Mouse (Mus musculus): ENCODE measurements at regions not wholly inside any gene's neighbourhood (a gene's known extent, or its start where the extent isn't known, plus 50 kb on each side); places are given as distances from the start of the nearest gene placed in this dataset.

GRCm38 (mm10) chr10:44846149-44846548 is 220.9 kb upstream of the Prep start:
- H3K9ac ChIP-seq (replicated peaks; ENCODE audit: low read depth, low read length): no peak overlapping the region
- no peaks in the 10 kb centered on the region for H3K4me1 ChIP-seq (ENCODE audit: control insufficient read depth, insufficient read depth)
- H3K27ac ChIP-seq (ENCODE audit: low read depth): no peak overlapping the region
- no peaks in the 10 kb centered on the region for H3K9me3 ChIP-seq (replicated peaks; ENCODE audit: control insufficient read depth, low read length)
- H3K27me3 ChIP-seq (ENCODE audit: control insufficient read depth, insufficient read depth, low read length): no peaks in the 10 kb centered on the region
- no peak overlapping the region for H3K4me3 ChIP-seq (ENCODE audit: low read depth, low read length)
- no peak for TF ChIP-seq EP300 (IDR thresholded peaks at IDR 0.05; ENCODE audit: low read depth)
- no peak for TF ChIP-seq CTCF (IDR thresholded peaks at IDR 0.05; ENCODE audit: low read depth)
- DNase-seq (ENCODE audit: low spot score) (no peak), ATAC-seq (ENCODE audit: insufficient read depth, low read depth) (no peak)
- WGBS: 23% methylated on average over 2 of the region's 2 CpGs
- H3K36me3 ChIP-seq (replicated peaks; ENCODE audit: control insufficient read depth, insufficient read depth, low read length): no peaks in the 10 kb centered on the region
- no peak overlapping the region for H3K4me2 ChIP-seq (ENCODE audit: low read depth, low read length)

GRCm38 (mm10) chr10:44840449-44840848 is 226.6 kb upstream of the Prep start:
- H3K9me3 ChIP-seq (replicated peaks; ENCODE audit: control insufficient read depth, low read length): no peaks in the 10 kb centered on the region
- WGBS: 65% methylated on average over 2 of the region's 2 CpGs
- H3K27ac ChIP-seq (ENCODE audit: low read depth): no peak overlapping the region
- H3K4me2 ChIP-seq (ENCODE audit: low read depth, low read length): no peak overlapping the region
- no peaks in the 10 kb centered on the region for H3K27me3 ChIP-seq (ENCODE audit: control insufficient read depth, insufficient read depth, low read length)
- H3K4me3 ChIP-seq (ENCODE audit: low read depth, low read length): no peak overlapping the region
- DNase-seq (ENCODE audit: low spot score) (no peak), ATAC-seq (ENCODE audit: insufficient read depth, low read depth) (no peak)
- no peak overlapping the region for H3K9ac ChIP-seq (replicated peaks; ENCODE audit: low read depth, low read length)
- no peaks in the 10 kb centered on the region for H3K36me3 ChIP-seq (replicated peaks; ENCODE audit: control insufficient read depth, insufficient read depth, low read length)
- no peak for TF ChIP-seq EP300 (IDR thresholded peaks at IDR 0.05; ENCODE audit: low read depth)
- no peak for TF ChIP-seq CTCF (IDR thresholded peaks at IDR 0.05; ENCODE audit: low read depth)
- H3K4me1 ChIP-seq (ENCODE audit: control insufficient read depth, insufficient read depth): no peaks in the 10 kb centered on the region

GRCm38 (mm10) chr10:44832455-44832854 is 234.5 kb upstream of the Prep start:
- no peaks in the 10 kb centered on the region for H3K9me3 ChIP-seq (replicated peaks; ENCODE audit: control insufficient read depth, low read length)
- H3K27ac ChIP-seq (ENCODE audit: low read depth): no peak overlapping the region
- H3K4me1 ChIP-seq (ENCODE audit: control insufficient read depth, insufficient read depth): no peaks in the 10 kb centered on the region
- H3K27me3 ChIP-seq (ENCODE audit: control insufficient read depth, insufficient read depth, low read length): no peaks in the 10 kb centered on the region
- H3K9ac ChIP-seq (replicated peaks; ENCODE audit: low read depth, low read length): no peak overlapping the region
- no peak for TF ChIP-seq CTCF (IDR thresholded peaks at IDR 0.05; ENCODE audit: low read depth)
- no peak overlapping the region for H3K4me2 ChIP-seq (ENCODE audit: low read depth, low read length)
- ATAC-seq (ENCODE audit: insufficient read depth, low read depth) (no peak), DNase-seq (ENCODE audit: low spot score) (no peak)
- no peak overlapping the region for H3K4me3 ChIP-seq (ENCODE audit: low read depth, low read length)
- 86% methylated on average over 1 of the region's 1 CpGs for WGBS
- no peaks in the 10 kb centered on the region for H3K36me3 ChIP-seq (replicated peaks; ENCODE audit: control insufficient read depth, insufficient read depth, low read length)

- 62% methylated on average over 3 of the region's 3 CpGs for WGBS
- no peak for ATAC-seq (ENCODE audit: insufficient read depth, low read depth)
- Histone ChIP-seq H3K4me2 (ENCODE audit: low read depth, low read length) (no peak overlapping the region), H3K27me3 (ENCODE audit: control insufficient read depth, insufficient read depth, low read length) (no peaks in the 10 kb centered on the region), H3K9me3 (replicated peaks; ENCODE audit: control insufficient read depth, low read length) (no peaks in the 10 kb centered on the region), H3K4me1 (ENCODE audit: control insufficient read depth, insufficient read depth) (no peaks in the 10 kb centered on the region), H3K27ac (ENCODE audit: low read depth) (no peak overlapping the region), H3K9ac (replicated peaks; ENCODE audit: low read depth, low read length) (no peak overlapping the region), H3K4me3 (ENCODE audit: low read depth, low read length) (no peak overlapping the region), H3K36me3 (replicated peaks; ENCODE audit: control insufficient read depth, insufficient read depth, low read length) (no peaks in the 10 kb centered on the region)
- no peak for DNase-seq (ENCODE audit: low spot score)
- no peak for TF ChIP-seq EP300 (IDR thresholded peaks at IDR 0.05; ENCODE audit: low read depth)
- no peak for TF ChIP-seq CTCF (IDR thresholded peaks at IDR 0.05; ENCODE audit: low read depth)
Measured at GRCm38 (mm10) chr10:44826271-44826670, 240.7 kb upstream of the Prep start.

DNA sequence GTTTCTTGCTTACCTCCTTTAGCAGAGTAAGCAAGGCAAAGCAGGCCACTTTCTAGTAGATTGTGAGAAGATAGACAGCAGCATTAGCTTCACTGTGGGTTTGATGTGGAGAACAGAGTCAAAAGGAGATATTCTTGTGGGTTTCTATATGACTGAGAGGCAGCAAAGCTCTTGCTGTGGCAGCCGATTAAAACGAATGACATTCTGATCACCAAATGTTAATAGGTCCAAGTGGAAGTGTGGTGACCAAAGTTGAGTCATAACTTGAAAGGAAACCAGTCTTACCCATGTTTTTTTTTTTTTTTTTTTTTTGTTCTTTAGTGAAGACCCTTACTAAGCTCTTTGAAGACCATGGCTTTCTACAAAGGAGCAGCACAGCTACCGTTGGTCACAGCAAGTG is 245.3 kb upstream of the Prep start:
- no peak for ATAC-seq (ENCODE audit: insufficient read depth, low read depth)
- 88% methylated on average over 3 of the region's 3 CpGs for WGBS
- H3K27ac ChIP-seq (ENCODE audit: low read depth): no peak overlapping the region

GRCm38 (mm10) chr10:44820379-44820778 is 246.6 kb upstream of the Prep start:
- no peaks in the 10 kb centered on the region for H3K27me3 ChIP-seq (ENCODE audit: control insufficient read depth, insufficient read depth, low read length)
- WGBS: 30% methylated on average over 2 of the region's 2 CpGs
- H3K27ac ChIP-seq (ENCODE audit: low read depth): no peak overlapping the region
- ATAC-seq (ENCODE audit: insufficient read depth, low read depth) (no peak), DNase-seq (ENCODE audit: low spot score) (no peak)
- H3K36me3 ChIP-seq (replicated peaks; ENCODE audit: control insufficient read depth, insufficient read depth, low read length): no peaks in the 10 kb centered on the region
- no peak overlapping the region for H3K4me2 ChIP-seq (ENCODE audit: low read depth, low read length)
- H3K9me3 ChIP-seq (replicated peaks; ENCODE audit: control insufficient read depth, low read length): no peaks in the 10 kb centered on the region
- H3K4me3 ChIP-seq (ENCODE audit: low read depth, low read length): no peak overlapping the region
- no peak for TF ChIP-seq CTCF (IDR thresholded peaks at IDR 0.05; ENCODE audit: low read depth)
- no peak for TF ChIP-seq EP300 (IDR thresholded peaks at IDR 0.05; ENCODE audit: low read depth)
- H3K9ac ChIP-seq (replicated peaks; ENCODE audit: low read depth, low read length): no peak overlapping the region
- H3K4me1 ChIP-seq (ENCODE audit: control insufficient read depth, insufficient read depth): no peaks in the 10 kb centered on the region

More for the DNA sequence above, 245.3 kb upstream of the Prep start:
- no peak for TF ChIP-seq EP300 (IDR thresholded peaks at IDR 0.05; ENCODE audit: low read depth)
- TF ChIP-seq CTCF (IDR thresholded peaks at IDR 0.05; ENCODE audit: low read depth): no peak
- H3K9ac ChIP-seq (replicated peaks; ENCODE audit: low read depth, low read length): no peak overlapping the region
- H3K4me2 ChIP-seq (ENCODE audit: low read depth, low read length): no peak overlapping the region
- no peak for DNase-seq (ENCODE audit: low spot score)
- H3K9me3 ChIP-seq (replicated peaks; ENCODE audit: control insufficient read depth, low read length): no peaks in the 10 kb centered on the region
- no peaks in the 10 kb centered on the region for H3K36me3 ChIP-seq (replicated peaks; ENCODE audit: control insufficient read depth, insufficient read depth, low read length)
- no peaks in the 10 kb centered on the region for H3K4me1 ChIP-seq (ENCODE audit: control insufficient read depth, insufficient read depth)
- no peaks in the 10 kb centered on the region for H3K27me3 ChIP-seq (ENCODE audit: control insufficient read depth, insufficient read depth, low read length)
- no peak overlapping the region for H3K4me3 ChIP-seq (ENCODE audit: low read depth, low read length)
